Mouse (Mus musculus) liver, adult 2 months (tissue): Measurements from ENCODE around the gene Sgsm1. TPM values are rescaled to one million over a fixed set of nuclear protein-coding genes. Genes with fewer than 3 reads are reported as not detected.
A peak's percentile ranks its signal among the peaks of the same experiment; 100 is the strongest.

Experiments used
- DNase-seq: peaks from one replicate; pipeline ENCODE4 v3.0.0-alpha.2; 2011; ENCODE audit warnings: low read depth, low spot score; ENCODE audit errors: extremely low read depth
- H3K27ac ChIP-seq: fragments of 200-500 bp; replicated peaks from 2 replicates; pipeline ENCODE4 v1.5.1; 2012; ENCODE audit warnings: low read depth, mild to moderate bottlenecking, control low read depth, inconsistent platforms, low read length; ENCODE audit not compliant: insufficient read depth
- H3K27me3 ChIP-seq: fragments of 200-500 bp; 2 replicates; pipeline ENCODE4 v1.6.1; 2012; ENCODE audit warnings: mild to moderate bottlenecking, moderate library complexity, low read length, inconsistent platforms; ENCODE audit not compliant: control insufficient read depth, insufficient read depth
- H3K36me3 ChIP-seq: fragments of 200-500 bp; 2 replicates; pipeline ENCODE4 v1.6.1; 2012; ENCODE audit warnings: low read length, inconsistent platforms; ENCODE audit not compliant: control insufficient read depth, insufficient read depth
- H3K4me1 ChIP-seq: fragments of 200-500 bp; 2 replicates; pipeline ENCODE4 v1.6.1; 2011; ENCODE audit warnings: low read length; ENCODE audit not compliant: control insufficient read depth, insufficient read depth
- H3K4me3 ChIP-seq: fragments of 200-500 bp; 2 replicates; pipeline ENCODE4 v1.5.1; 2011; ENCODE audit warnings: low read depth, mild to moderate bottlenecking, control low read depth, low read length, moderate library complexity; ENCODE audit not compliant: insufficient read depth
- H3K79me2 ChIP-seq: fragments of 200-500 bp; 2 replicates; pipeline ENCODE4 v1.6.1; 2012; ENCODE audit warnings: inconsistent platforms, mild to moderate bottlenecking, low read length, moderate library complexity; ENCODE audit not compliant: control insufficient read depth, insufficient read depth
- H3K9ac ChIP-seq: fragments of 200-500 bp; 2 replicates; pipeline ENCODE4 v1.6.1; 2012; ENCODE audit warnings: low read depth, mild to moderate bottlenecking, control low read depth, inconsistent platforms, low read length
- CTCF ChIP-seq: fragments of 200-500 bp; IDR thresholded peaks from 2 replicates; pipeline ENCODE4 v1.5.1; 2011; ENCODE audit warnings: low read depth, low read length, control low read depth
- POLR2A ChIP-seq: fragments of 200-500 bp; IDR thresholded peaks from 2 replicates; pipeline ENCODE4 v1.6.1; 2011; ENCODE audit warnings: low read length, control low read depth; ENCODE audit not compliant: insufficient read depth; ENCODE audit errors: extremely low read depth
- WGBS: fragments of 180-500 bp; shearing (Covaris S2); methylation state at CpG from one replicate; pipeline ENCODE4 v1.1.7; 2018; 5-methylcytosine and 5-hydroxymethylcytosine counted together
- polyA plus RNA-seq: library from polyadenylated mRNA; depleted of rRNA; stranded (reverse); fragments of >200 nt; gene quantifications from 2 replicates; pipeline ENCODE4 v1.2.3, GENCODE M21; 2012; rRNA removed
- total RNA-seq: library from RNA; depleted of rRNA; stranded (reverse); fragments of >200 nt; gene quantifications from 2 replicates; pipeline ENCODE4 v1.2.3, GENCODE M21; 2014; rRNA removed

Sgsm1 gene
- total and polyA plus RNA-seq, 2 experiments: 1.5 to 5.1 TPM

DNA sequence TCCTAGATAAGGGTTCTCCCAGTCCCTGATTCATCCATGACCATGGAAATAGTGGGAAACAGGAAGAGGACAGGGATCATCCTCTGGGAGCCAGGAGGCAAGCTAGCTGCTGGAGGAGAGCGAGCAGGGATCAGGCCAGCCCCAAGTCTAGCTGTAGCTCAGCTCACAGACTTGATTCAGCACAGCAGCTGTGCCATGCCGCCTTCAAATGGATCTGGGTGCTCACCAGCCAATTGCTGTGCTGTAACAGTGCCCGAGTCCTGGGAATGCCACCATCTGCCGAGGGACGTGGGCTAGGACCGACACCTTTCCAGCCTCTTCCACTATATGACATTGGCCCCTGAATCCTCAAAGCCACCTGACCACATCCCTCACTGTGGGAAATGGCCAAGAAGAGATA lies 114.7 kb downstream of the Sgsm1 start:
- Histone ChIP-seq H3K4me3 (no peak overlapping the region), H3K27ac (no peak overlapping the region), H3K79me2 (peaks cover 23% of the 10 kb centered on the region; the same call in 1 of the 2 replicates), H3K27me3 (no peaks in the 10 kb centered on the region), H3K36me3 (no peaks in the 10 kb centered on the region), H3K4me1 (peaks cover 8% of the 10 kb centered on the region; the same call in 1 of the 2 replicates), H3K9ac (no peak overlapping the region)
- no peak for DNase-seq
- TF ChIP-seq POLR2A: no peak
- no peak for TF ChIP-seq CTCF
- 93% methylated on average over 6 of the region's 6 CpGs for WGBS

DNA sequence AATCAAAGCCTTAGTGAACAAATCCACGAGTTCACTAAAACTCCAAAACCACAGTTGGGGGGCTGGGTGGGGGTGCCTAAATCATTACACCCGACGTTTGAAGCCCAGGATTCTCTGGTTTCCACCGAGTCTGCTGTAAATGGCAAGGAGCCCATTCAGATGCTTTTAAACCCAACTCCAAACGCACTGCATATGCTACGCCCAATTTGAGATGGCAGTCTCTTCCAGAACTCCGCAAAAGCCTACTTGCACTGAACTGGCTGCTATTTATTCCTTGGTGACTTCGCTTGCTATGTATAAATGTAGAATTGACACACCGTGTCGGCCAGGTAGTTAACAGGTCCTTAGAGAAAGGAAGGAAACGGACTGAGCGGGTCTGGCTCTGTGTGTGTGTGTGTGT lies 115.1 kb downstream of the Sgsm1 start:
- Histone ChIP-seq H3K27ac (no peak overlapping the region), H3K9ac (no peak overlapping the region), H3K4me3 (no peak overlapping the region), H3K79me2 (peaks cover 23% of the 10 kb centered on the region; the same call in 1 of the 2 replicates), H3K27me3 (no peaks in the 10 kb centered on the region), H3K36me3 (no peaks in the 10 kb centered on the region), H3K4me1 (peaks cover 8% of the 10 kb centered on the region; the same call in 1 of the 2 replicates)
- DNase-seq: no peak
- no peak for TF ChIP-seq CTCF
- no peak for TF ChIP-seq POLR2A
- 90% methylated on average over 12 of the region's 12 CpGs for WGBS

DNA sequence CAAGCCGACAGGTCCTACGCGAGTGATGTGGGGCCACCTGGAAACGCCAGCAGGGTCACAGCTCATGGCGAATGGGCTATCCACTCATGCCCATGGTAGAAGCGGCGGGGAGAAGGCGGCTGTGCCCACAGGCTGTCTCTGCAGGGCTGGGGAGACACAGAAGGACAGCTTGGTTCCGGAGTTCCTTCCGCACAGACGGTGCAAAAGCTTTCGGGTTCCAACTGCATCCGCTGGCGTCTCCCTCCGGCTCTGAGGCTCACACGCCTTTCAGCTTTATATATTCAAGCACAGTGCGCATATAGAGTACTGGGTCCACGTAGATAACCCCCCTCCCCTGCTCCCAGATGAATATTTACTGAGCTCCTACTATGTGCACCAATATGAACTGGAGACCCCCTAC lies 116.8 kb downstream of the Sgsm1 start:
- H3K27ac ChIP-seq: no peak overlapping the region
- H3K36me3 ChIP-seq: no peaks in the 10 kb centered on the region
- no peak for DNase-seq
- H3K27me3 ChIP-seq: no peaks in the 10 kb centered on the region
- peaks cover 23% of the 10 kb centered on the region; the same call in 1 of the 2 replicates for H3K79me2 ChIP-seq
- H3K9ac ChIP-seq: no peak overlapping the region; the same call in 1 of the 2 replicates
- H3K4me1 ChIP-seq: peaks cover 2% of the 10 kb centered on the region; the same call in 1 of the 2 replicates
- TF ChIP-seq POLR2A (no peak), CTCF (no peak)
- H3K4me3 ChIP-seq: peak overlapping the region; percentile 36; the same call in 1 of the 2 replicates
- 95% methylated on average over 18 of the region's 18 CpGs for WGBS

Other genes starting within 250 kb of the Sgsm1 start
- gene Crybb2, start 240.7 kb downstream of the Sgsm1 start, total RNA-seq: not detected in 2 replicates
- gene Crybb2, start 240.7 kb downstream of the Sgsm1 start, polyA plus RNA-seq: not detected in 2 replicates
- 0.27 and 2.3 TPM in 2 replicates for gene Crybb3, start 229.2 kb downstream of the Sgsm1 start, total RNA-seq
- 2.4 and 4.3 TPM in 2 replicates for gene Crybb3, start 229.2 kb downstream of the Sgsm1 start, polyA plus RNA-seq
- 8.0 and 15.4 TPM in 2 replicates for gene 2900026A02Rik, start 89.5 kb downstream of the Sgsm1 start, total RNA-seq
- 29.2 and 35.8 TPM in 2 replicates for gene 2900026A02Rik, start 89.5 kb downstream of the Sgsm1 start, polyA plus RNA-seq
- not detected in 2 replicates for gene Tmem211, start 83.9 kb downstream of the Sgsm1 start, total RNA-seq
- not detected in 2 replicates for gene Tmem211, start 83.9 kb downstream of the Sgsm1 start, polyA plus RNA-seq
- not detected in 2 replicates for gene Aym1, start 46.5 kb upstream of the Sgsm1 start, total RNA-seq
- gene Aym1, start 46.5 kb upstream of the Sgsm1 start, polyA plus RNA-seq: not detected in 2 replicates
- under 0.01 and 0.09 TPM in 2 replicates for gene Wscd2, start 179.5 kb upstream of the Sgsm1 start, total RNA-seq
- 0.05 TPM in 2 replicates for gene Wscd2, start 179.5 kb upstream of the Sgsm1 start, polyA plus RNA-seq